In the genomic region with DNA sequence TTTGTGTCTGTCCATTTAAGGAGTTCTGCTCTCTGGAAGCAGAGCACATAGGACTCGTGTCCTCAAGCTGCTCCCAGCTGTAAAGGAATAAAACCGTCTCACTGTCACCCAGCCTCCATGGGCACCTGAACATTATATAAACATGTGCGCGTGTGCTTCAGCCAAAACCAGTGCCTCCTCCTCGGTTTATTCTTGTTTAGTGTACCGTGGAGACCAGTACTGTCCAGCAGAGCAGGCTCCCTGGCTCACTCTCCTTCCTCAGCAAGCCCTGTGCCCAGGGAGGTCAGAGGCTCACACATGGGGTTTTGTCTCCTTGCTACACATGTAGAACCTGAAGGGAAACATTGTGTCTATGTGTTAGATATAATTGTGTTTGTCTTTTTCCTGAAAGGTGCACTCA, we compare ENCODE assay signal across 28 mouse cellular contexts. TPM values are rescaled to one million over a fixed set of nuclear protein-coding genes. Genes with fewer than 3 reads are reported as not detected.
DNase-seq lines count a peak whose midpoint lies in the region; ATAC-seq and TF ChIP-seq lines count a peak whose summit lies in the region.
"Had no signal": no experiment of that assay in that cellular context is flagged by ENCODE, and none has a peak within 500 bp of the region (broad histone marks: within the 10 kb centered on the region; RNA-seq: fewer than 3 reads in every experiment).

No protein-coding gene starts in this region.

- no peak for TF ChIP-seq CTCF in kidney, postnatal 0 days (IDR thresholded peaks at IDR 0.05; ENCODE audit: low read depth)

- WGBS in kidney, postnatal 0 days, result 33% methylated on average over 6 of the region's 6 CpGs

- H3K27me3 ChIP-seq in kidney, postnatal 0 days (ENCODE audit: insufficient read depth, low read length), result no peaks in the 10 kb centered on the region
- H3K27me3 ChIP-seq: CH12.LX; forebrain, embryonic 13.5 days; heart, embryonic 12.5 days; heart, embryonic 15.5 days; hindbrain, embryonic 13.5 days; Patski had no signal

- H3K9me3 ChIP-seq in kidney, postnatal 0 days (replicated peaks; ENCODE audit: low read length), result no peaks in the 10 kb centered on the region
- H3K9me3 ChIP-seq: forebrain, embryonic 10.5 days; forebrain, embryonic 13.5 days; heart, embryonic 12.5 days; heart, embryonic 15.5 days; hindbrain, embryonic 10.5 days; hindbrain, embryonic 13.5 days had no signal

- no peak overlapping the region for H3K27ac ChIP-seq in kidney, postnatal 0 days
- H3K27ac ChIP-seq: forebrain, embryonic 10.5 days; forebrain, embryonic 13.5 days; heart, embryonic 15.5 days; hindbrain, embryonic 10.5 days; hindbrain, embryonic 13.5 days had no signal

- H3K9ac ChIP-seq in kidney, postnatal 0 days (ENCODE audit: low read depth, low read length), result no peak overlapping the region
- H3K9ac ChIP-seq: forebrain, embryonic 13.5 days; heart, embryonic 12.5 days; heart, embryonic 15.5 days; hindbrain, embryonic 13.5 days had no signal

- DNase-seq in kidney, adult 11 months, result peak; percentile 31
- DNase-seq in kidney, adult 18-20 months, result no peak
- DNase-seq in testis, postnatal 14 days (ENCODE audit: low spot score), result peak; percentile 52
- no peak for DNase-seq in testis, postnatal 10 days (ENCODE audit: low spot score)
- DNase-seq in kidney, postnatal 0 days (ENCODE audit: low spot score), result no peak
- DNase-seq in right cerebral cortex, postnatal 36 days (ENCODE audit: low spot score in 2 of 2), result no peak
- DNase-seq in spleen, postnatal 14 days (ENCODE audit: low spot score in 2 of 2), result no peak
- DNase-seq: adrenal gland, postnatal 10 days; adrenal gland, postnatal 36 days; B cell, adult 2 months; cerebellum, adult 18-20 months; cerebellum, adult 9-10 months; cerebellum, postnatal 14 days; gastrocnemius, postnatal 25 days; heart, adult 11 months; heart, postnatal 10 days; heart, postnatal 36 days had no signal

- no peak overlapping the region for H3K4me3 ChIP-seq in kidney, postnatal 0 days (replicated peaks; ENCODE audit: low read depth, low read length)
- H3K4me3 ChIP-seq: forebrain, embryonic 10.5 days; forebrain, embryonic 13.5 days; heart, embryonic 12.5 days; heart, embryonic 15.5 days; hindbrain, embryonic 10.5 days; hindbrain, embryonic 13.5 days had no signal

- H3K4me1 ChIP-seq in kidney, postnatal 0 days (replicated peaks; ENCODE audit: insufficient read depth, low read length), result no peaks in the 10 kb centered on the region

- no peak overlapping the region for H3K4me2 ChIP-seq in kidney, postnatal 0 days (ENCODE audit: low read length)
- H3K4me2 ChIP-seq: forebrain, embryonic 13.5 days; heart, embryonic 12.5 days; heart, embryonic 15.5 days; hindbrain, embryonic 13.5 days had no signal

- no peaks in the 10 kb centered on the region for H3K36me3 ChIP-seq in kidney, postnatal 0 days (ENCODE audit: insufficient read depth, low read length)
- H3K36me3 ChIP-seq: G1E; heart, embryonic 12.5 days; heart, embryonic 15.5 days; hindbrain, embryonic 13.5 days had no signal

- ATAC-seq in kidney, postnatal 0 days (replicated peaks; ENCODE audit: low FRiP score, low read depth), result 0 out of 2 replicates have a peak, but pooled peaks have one; percentile 30
- ATAC-seq: forebrain, embryonic 13.5 days; forebrain, embryonic 16.5 days; hindbrain, embryonic 16.5 days; Patski had no signal

RNA-seq across cellular contexts. Expression of gene Hpcal1, which starts 27.5 kb away (rescaled TPM):
- polyA plus RNA-seq in kidney, postnatal 0 days (2015; fragmentation: Nextera tagmentation; extraction: Ambion mirVana), result 70.6 and 71.0 TPM in 2 replicates
- polyA plus RNA-seq: G1E had no signal

Comparison
In these comparisons a context has a peak if more than half of its experiments do, and no peak if none do; other contexts are left out.
1. DNase-seq: peak in kidney, adult 11 months (single experiment) and testis, postnatal 14 days (single experiment); none in kidney, adult 18-20 months (single experiment), testis, postnatal 10 days (single experiment), kidney, postnatal 0 days (single experiment), right cerebral cortex, postnatal 36 days (0 of 2) and spleen, postnatal 14 days (0 of 2).